Mouse (Mus musculus) hindbrain, embryonic 15.5 days (tissue): Measurements from ENCODE around the gene Gtf3c5. TPM values are rescaled to one million over a fixed set of nuclear protein-coding genes. Genes with fewer than 3 reads are reported as not detected.

Experiments
- ATAC-seq: fragments of 200-750 bp; cut with Nextera tagmentation; 2 replicates; pipeline ENCODE4 v1.8.0; 2017; ENCODE audit warnings: low read depth, moderate number of reproducible peaks, moderate TSS enrichment; ENCODE audit not compliant: low FRiP score
- H3K27ac ChIP-seq: fragments of 300-500 bp; sonication (generic); replicated peaks from 2 replicates; pipeline ENCODE4 v1.5.1; 2015; ENCODE audit warnings: mild to moderate bottlenecking, inconsistent platforms
- H3K27me3 ChIP-seq: fragments of 300-500 bp; sonication (generic); 2 replicates; pipeline ENCODE4 v1.6.1; 2015; ENCODE audit warnings: control low read depth, inconsistent platforms
- H3K36me3 ChIP-seq: fragments of 300-500 bp; sonication (generic); 2 replicates; pipeline ENCODE4 v1.6.1; 2015; ENCODE audit warnings: control low read depth, inconsistent platforms
- H3K4me1 ChIP-seq: fragments of 300-500 bp; sonication (generic); replicated peaks from 2 replicates; pipeline ENCODE4 v1.6.1; 2015; ENCODE audit warnings: control low read depth, inconsistent platforms
- H3K4me2 ChIP-seq: fragments of 300-500 bp; sonication (generic); 2 replicates; pipeline ENCODE4 v1.6.1; 2015; ENCODE audit warnings: moderate library complexity, mild to moderate bottlenecking, inconsistent platforms
- H3K4me3 ChIP-seq: fragments of 300-500 bp; sonication (generic); 2 replicates; pipeline ENCODE4 v1.5.1; 2015; ENCODE audit warnings: mild to moderate bottlenecking, inconsistent platforms
- H3K9ac ChIP-seq: fragments of 300-500 bp; sonication (generic); 2 replicates; pipeline ENCODE4 v1.6.1; 2015; ENCODE audit warnings: inconsistent platforms
- H3K9me3 ChIP-seq: fragments of 300-500 bp; sonication (generic); 2 replicates; pipeline ENCODE4 v1.6.1; 2016; ENCODE audit warnings: control low read depth, inconsistent platforms
- WGBS: fragments of 180-500 bp; shearing (Covaris S2); methylation state at CpG from one replicate; pipeline ENCODE4 v1.1.7; 2015; 5-methylcytosine and 5-hydroxymethylcytosine counted together
- polyA plus RNA-seq: library from polyadenylated mRNA; unstranded; fragments of >200 nt; fragmentation: Nextera tagmentation; extraction: Ambion mirVana; gene quantifications from 2 replicates; pipeline ENCODE4 v1.2.1, GENCODE M21; 2015

Gene Gtf3c5
- polyA plus RNA-seq, 1 experiment from 2014 or later: 42.8 TPM

- WGBS: 49% methylated on average over 2 of the region's 2 CpGs
- Histone ChIP-seq H3K9me3 (no peaks in the 10 kb centered on the region), H3K27me3 (no peaks in the 10 kb centered on the region), H3K4me2 (no peak overlapping the region), H3K4me3 (no peak overlapping the region), H3K36me3 (0 out of 2 replicates have a peak, but pooled peaks cover 1% of the 10 kb centered on the region), H3K27ac (no peak overlapping the region), H3K4me1 (peaks cover 25% of the 10 kb centered on the region), H3K9ac (no peak overlapping the region)
- ATAC-seq: no peak
These were observed 2.2 kb upstream of the Gtf3c5 start for GRCm38 (mm10) chr2:28585730-28586129.

- H3K9ac ChIP-seq: no peak overlapping the region
- no peak for ATAC-seq
- 19% methylated on average over 6 of the region's 6 CpGs for WGBS
- no peaks in the 10 kb centered on the region for H3K9me3 ChIP-seq
- H3K27ac ChIP-seq: no peak overlapping the region
- peaks cover 29% of the 10 kb centered on the region for H3K4me1 ChIP-seq
- H3K4me2 ChIP-seq: no peak overlapping the region
- H3K27me3 ChIP-seq: no peaks in the 10 kb centered on the region
- H3K4me3 ChIP-seq: no peak overlapping the region
- H3K36me3 ChIP-seq: peaks cover 2% of the 10 kb centered on the region; the same call in 1 of the 2 replicates
These were observed 1.6 kb upstream of the Gtf3c5 start for GRCm38 (mm10) chr2:28585043-28585571.

- Histone ChIP-seq H3K4me3 (peak overlapping the region; percentile 90), H3K27ac (peak overlapping the region; percentile 98), H3K9ac (peak overlapping the region; percentile 71), H3K4me1 (peaks cover 29% of the 10 kb centered on the region), H3K4me2 (peak overlapping the region; percentile 80), H3K27me3 (no peaks in the 10 kb centered on the region), H3K36me3 (peaks cover 15% of the 10 kb centered on the region), H3K9me3 (no peaks in the 10 kb centered on the region)
- ATAC-seq: peak; percentile 94
- WGBS: under 1% methylated on average over 56 of the region's 56 CpGs
These were observed 751 bp downstream of the Gtf3c5 start for GRCm38 (mm10) chr2:28582647-28583353.

GRCm38 (mm10) chr2:28578003-28578402 is 5.5 kb downstream of the Gtf3c5 start:
- Histone ChIP-seq H3K27me3 (no peaks in the 10 kb centered on the region), H3K4me2 (no peak overlapping the region), H3K27ac (no peak overlapping the region), H3K9ac (no peak overlapping the region), H3K4me1 (peaks cover 20% of the 10 kb centered on the region), H3K9me3 (no peaks in the 10 kb centered on the region), H3K4me3 (no peak overlapping the region), H3K36me3 (peaks cover 49% of the 10 kb centered on the region)
- WGBS: 73% methylated on average over 5 of the region's 5 CpGs
- ATAC-seq: no peak

GRCm38 (mm10) chr2:28576815-28577214 is 6.7 kb downstream of the Gtf3c5 start:
- H3K27ac ChIP-seq: no peak overlapping the region
- ATAC-seq: no peak
- no peaks in the 10 kb centered on the region for H3K9me3 ChIP-seq
- 89% methylated on average over 3 of the region's 3 CpGs for WGBS
- peaks cover 15% of the 10 kb centered on the region for H3K4me1 ChIP-seq
- no peaks in the 10 kb centered on the region for H3K27me3 ChIP-seq
- H3K9ac ChIP-seq: no peak overlapping the region
- H3K4me2 ChIP-seq: no peak overlapping the region
- H3K4me3 ChIP-seq: no peak overlapping the region
- peaks cover 59% of the 10 kb centered on the region for H3K36me3 ChIP-seq

- no peak overlapping the region for H3K4me2 ChIP-seq
- H3K9me3 ChIP-seq: no peaks in the 10 kb centered on the region
- H3K27ac ChIP-seq: no peak overlapping the region
- H3K4me1 ChIP-seq: no peaks in the 10 kb centered on the region
- no peak overlapping the region for H3K4me3 ChIP-seq
- peaks cover 66% of the 10 kb centered on the region for H3K36me3 ChIP-seq
- no peak for ATAC-seq
- no peaks in the 10 kb centered on the region for H3K27me3 ChIP-seq
- H3K9ac ChIP-seq: no peak overlapping the region
- WGBS: 85% methylated on average over 4 of the region's 4 CpGs
These were observed 8.2 kb downstream of the Gtf3c5 start for GRCm38 (mm10) chr2:28575341-28575740.

GRCm38 (mm10) chr2:28569903-28570302 is 13.6 kb downstream of the Gtf3c5 start:
- 66% methylated on average over 2 of the region's 3 CpGs for WGBS
- Histone ChIP-seq H3K27me3 (no peaks in the 10 kb centered on the region), H3K36me3 (peaks cover 77% of the 10 kb centered on the region), H3K9ac (no peak overlapping the region), H3K9me3 (no peaks in the 10 kb centered on the region), H3K27ac (no peak overlapping the region), H3K4me3 (no peak overlapping the region), H3K4me1 (no peaks in the 10 kb centered on the region), H3K4me2 (no peak overlapping the region)
- no peak for ATAC-seq

- Histone ChIP-seq H3K27me3 (no peaks in the 10 kb centered on the region), H3K4me1 (no peaks in the 10 kb centered on the region), H3K4me2 (no peak overlapping the region), H3K9me3 (no peaks in the 10 kb centered on the region), H3K36me3 (peaks cover 50% of the 10 kb centered on the region), H3K4me3 (no peak overlapping the region), H3K27ac (0 out of 2 replicates have a peak overlapping the region, but pooled peaks have one; percentile 30), H3K9ac (no peak overlapping the region)
- 71% methylated on average over 5 of the region's 5 CpGs for WGBS
- ATAC-seq: no peak
These were observed 17.0 kb downstream of the Gtf3c5 start for GRCm38 (mm10) chr2:28566545-28566944.

- ATAC-seq: no peak; the same call in 1 of the 2 replicates
- H3K4me1 ChIP-seq: no peaks in the 10 kb centered on the region
These were observed 19.2 kb downstream of the Gtf3c5 start for GRCm38 (mm10) chr2:28564380-28564779.

GRCm38 (mm10) chr2:28563830-28564229 is 19.7 kb downstream of the Gtf3c5 start:
- Histone ChIP-seq H3K4me1 (no peaks in the 10 kb centered on the region), H3K4me3 (no peak overlapping the region), H3K9ac (no peak overlapping the region), H3K27ac (no peak overlapping the region), H3K4me2 (no peak overlapping the region), H3K36me3 (peaks cover 34% of the 10 kb centered on the region), H3K9me3 (no peaks in the 10 kb centered on the region), H3K27me3 (no peaks in the 10 kb centered on the region)
- no peak for ATAC-seq

More at GRCm38 (mm10) chr2:28564380-28564779, 19.2 kb downstream of the Gtf3c5 start:
- H3K4me2 ChIP-seq: no peak overlapping the region
- H3K27ac ChIP-seq: no peak overlapping the region
- no peaks in the 10 kb centered on the region for H3K27me3 ChIP-seq
- H3K9ac ChIP-seq: no peak overlapping the region
- peaks cover 36% of the 10 kb centered on the region for H3K36me3 ChIP-seq
- no peak overlapping the region for H3K4me3 ChIP-seq
- no peaks in the 10 kb centered on the region for H3K9me3 ChIP-seq
- 85% methylated on average over 4 of the region's 4 CpGs for WGBS

GRCm38 (mm10) chr2:28563303-28563702 is 20.2 kb downstream of the Gtf3c5 start, which contains the start of gene Cel:
Cel (minus strand) TSS chr2:28563403.
- Histone ChIP-seq H3K9ac (no peak within 1 kb of the TSS), H3K4me1 (no peaks in the 10 kb centered on the region), H3K27me3 (no peaks in the 10 kb centered on the region), H3K9me3 (no peaks in the 10 kb centered on the region), H3K27ac (no peak within 1 kb of the TSS), H3K36me3 (peaks cover 32% of the 10 kb centered on the region), H3K4me2 (no peak within 1 kb of the TSS), H3K4me3 (no peak within 1 kb of the TSS)
- 72% methylated on average over 6 of the region's 6 CpGs for WGBS
- ATAC-seq: no peak

- WGBS: 84% methylated on average over 5 of the region's 5 CpGs
These were observed 26.1 kb downstream of the Gtf3c5 start for GRCm38 (mm10) chr2:28557452-28557851.

More at GRCm38 (mm10) chr2:28557452-28557851, 26.1 kb downstream of the Gtf3c5 start:
- H3K4me3 ChIP-seq: no peak overlapping the region
- no peaks in the 10 kb centered on the region for H3K4me1 ChIP-seq
- H3K9me3 ChIP-seq: no peaks in the 10 kb centered on the region
- no peaks in the 10 kb centered on the region for H3K27me3 ChIP-seq
- H3K27ac ChIP-seq: no peak overlapping the region
- H3K36me3 ChIP-seq: peaks cover 26% of the 10 kb centered on the region
- no peak for ATAC-seq
- no peak overlapping the region for H3K9ac ChIP-seq
- no peak overlapping the region for H3K4me2 ChIP-seq
